Mouse (Mus musculus): Measurements from ENCODE around the gene Sdcbp2. TPM values are rescaled to one million over a fixed set of nuclear protein-coding genes. Genes with fewer than 3 reads are reported as not detected.
"Not testable (repeated sequence)": the region's sequence is repeated elsewhere in the genome, so short reads cannot be mapped to it uniquely, and the experiment has no call there.

Gene Sdcbp2
- polyA plus RNA-seq, 1 experiment = 1.1 TPM

- Histone ChIP-seq H3K36me3 (replicated peaks; ENCODE audit: low read length) (no peaks in the 10 kb centered on the region), H3K4me1 (peaks cover 23% of the 10 kb centered on the region), H3K27me3 (replicated peaks) (peaks cover 71% of the 10 kb centered on the region), H3K4me3 (replicated peaks) (peak overlapping the region; percentile 40), H3K9me3 (peaks cover 2% of the 10 kb centered on the region; the same call in 1 of the 2 replicates)
- TF ChIP-seq GATA1 (IDR thresholded peaks at IDR 0.05; ENCODE audit: borderline replicate concordance, low read length) = no peak
Observed at GRCm38 (mm10) chr2:151587306-151587705, 14.9 kb downstream of the Sdcbp2 start.

- Histone ChIP-seq H3K4me3 (replicated peaks) (no peak overlapping the region), H3K4me1 (0 out of 2 replicates have a peak, but pooled peaks cover 12% of the 10 kb centered on the region), H3K27me3 (replicated peaks) (peaks cover 77% of the 10 kb centered on the region), H3K9me3 (no peaks in the 10 kb centered on the region), H3K36me3 (replicated peaks; ENCODE audit: low read length) (no peaks in the 10 kb centered on the region)
- TF ChIP-seq GATA1 (IDR thresholded peaks at IDR 0.05; ENCODE audit: borderline replicate concordance, low read length) = no peak
- no peak for TF ChIP-seq FLI1 (IDR thresholded peaks at IDR 0.05; ENCODE audit: low read length)
Observed at GRCm38 (mm10) chr2:151598068-151598467, 25.6 kb downstream of the Sdcbp2 start.

GRCm38 (mm10) chr2:151602106-151602505 lies 29.7 kb downstream of the Sdcbp2 start:
- TF ChIP-seq FLI1 (IDR thresholded peaks at IDR 0.05; ENCODE audit: low read length) = no peak
- no peak for TF ChIP-seq GATA1 (IDR thresholded peaks at IDR 0.05; ENCODE audit: borderline replicate concordance, low read length)
- H3K27me3 ChIP-seq (replicated peaks) = peaks cover 64% of the 10 kb centered on the region
- H3K36me3 ChIP-seq (replicated peaks; ENCODE audit: low read length) = no peaks in the 10 kb centered on the region
- no peak overlapping the region for H3K4me3 ChIP-seq (replicated peaks)
- H3K9me3 ChIP-seq = no peaks in the 10 kb centered on the region
- H3K4me1 ChIP-seq = peaks cover 22% of the 10 kb centered on the region

GRCm38 (mm10) chr2:151603630-151604029 lies 31.2 kb downstream of the Sdcbp2 start:
- Histone ChIP-seq H3K9me3 (no peaks in the 10 kb centered on the region), H3K4me3 (replicated peaks) (no peak overlapping the region), H3K27me3 (replicated peaks) (peaks cover 65% of the 10 kb centered on the region), H3K36me3 (replicated peaks; ENCODE audit: low read length) (no peaks in the 10 kb centered on the region), H3K4me1 (peaks cover 23% of the 10 kb centered on the region)
- TF ChIP-seq FLI1 (IDR thresholded peaks at IDR 0.05; ENCODE audit: low read length) = no peak
- no peak for TF ChIP-seq GATA1 (IDR thresholded peaks at IDR 0.05; ENCODE audit: borderline replicate concordance, low read length)

- H3K4me3 ChIP-seq (replicated peaks) = peak overlapping the region; percentile 47
- TF ChIP-seq GATA1 (IDR thresholded peaks at IDR 0.05; ENCODE audit: borderline replicate concordance, low read length) = no peak
- no peak for TF ChIP-seq FLI1 (IDR thresholded peaks at IDR 0.05; ENCODE audit: low read length)
- no peaks in the 10 kb centered on the region for H3K9me3 ChIP-seq
Observed at GRCm38 (mm10) chr2:151605437-151605987, 33.1 kb downstream of the Sdcbp2 start.

GRCm38 (mm10) chr2:151608435-151608834 lies 36.0 kb downstream of the Sdcbp2 start:
- H3K27me3 ChIP-seq (replicated peaks) = peaks cover 47% of the 10 kb centered on the region

More at GRCm38 (mm10) chr2:151605437-151605987, 33.1 kb downstream of the Sdcbp2 start:
- H3K27me3 ChIP-seq (replicated peaks) = peaks cover 60% of the 10 kb centered on the region
- H3K36me3 ChIP-seq (replicated peaks; ENCODE audit: low read length) = no peaks in the 10 kb centered on the region
- peaks cover 16% of the 10 kb centered on the region for H3K4me1 ChIP-seq

GRCm38 (mm10) chr2:151609974-151610373 lies 37.6 kb downstream of the Sdcbp2 start:
- H3K4me1 ChIP-seq = peaks cover 16% of the 10 kb centered on the region
- TF ChIP-seq FLI1 (IDR thresholded peaks at IDR 0.05; ENCODE audit: low read length) = no peak
- TF ChIP-seq GATA1 (IDR thresholded peaks at IDR 0.05; ENCODE audit: borderline replicate concordance, low read length) = no peak
- peaks cover 43% of the 10 kb centered on the region for H3K27me3 ChIP-seq (replicated peaks)
- no peaks in the 10 kb centered on the region for H3K36me3 ChIP-seq (replicated peaks; ENCODE audit: low read length)
- peak overlapping the region; percentile 16 for H3K4me3 ChIP-seq (replicated peaks)
- no peaks in the 10 kb centered on the region for H3K9me3 ChIP-seq

More at GRCm38 (mm10) chr2:151608435-151608834, 36.0 kb downstream of the Sdcbp2 start:
- no peak for TF ChIP-seq GATA1 (IDR thresholded peaks at IDR 0.05; ENCODE audit: borderline replicate concordance, low read length)
- no peak for TF ChIP-seq FLI1 (IDR thresholded peaks at IDR 0.05; ENCODE audit: low read length)
- Histone ChIP-seq H3K9me3 (no peaks in the 10 kb centered on the region), H3K4me3 (replicated peaks) (no peak overlapping the region), H3K36me3 (replicated peaks; ENCODE audit: low read length) (no peaks in the 10 kb centered on the region), H3K4me1 (peaks cover 16% of the 10 kb centered on the region)

GRCm38 (mm10) chr2:151615779-151616178 lies 43.4 kb downstream of the Sdcbp2 start:
- not testable (repeated sequence) for H3K9me3 ChIP-seq; H3K4me1 ChIP-seq; H3K4me3 ChIP-seq (replicated peaks); H3K36me3 ChIP-seq (replicated peaks; ENCODE audit: low read length)
- peaks cover 47% of the 10 kb centered on the region for H3K27me3 ChIP-seq (replicated peaks)

- peaks cover 44% of the 10 kb centered on the region for H3K27me3 ChIP-seq (replicated peaks)
Observed at GRCm38 (mm10) chr2:151616551-151617329, 44.3 kb downstream of the Sdcbp2 start.

GRCm38 (mm10) chr2:151623776-151624175 lies 51.4 kb downstream of the Sdcbp2 start:
- Histone ChIP-seq H3K4me1 (no peaks in the 10 kb centered on the region), H3K27me3 (replicated peaks) (peaks cover 42% of the 10 kb centered on the region), H3K4me3 (replicated peaks) (no peak overlapping the region), H3K36me3 (replicated peaks; ENCODE audit: low read length) (no peaks in the 10 kb centered on the region), H3K9me3 (no peaks in the 10 kb centered on the region)
- TF ChIP-seq GATA1 (IDR thresholded peaks at IDR 0.05; ENCODE audit: borderline replicate concordance, low read length) = no peak
- TF ChIP-seq FLI1 (IDR thresholded peaks at IDR 0.05; ENCODE audit: low read length) = no peak

More at GRCm38 (mm10) chr2:151616551-151617329, 44.3 kb downstream of the Sdcbp2 start:
- no peak for TF ChIP-seq FLI1 (IDR thresholded peaks at IDR 0.05; ENCODE audit: low read length)
- Histone ChIP-seq H3K4me3 (replicated peaks) (peak overlapping the region; percentile 1), H3K4me1 (no peaks in the 10 kb centered on the region), H3K9me3 (no peaks in the 10 kb centered on the region), H3K36me3 (replicated peaks; ENCODE audit: low read length) (no peaks in the 10 kb centered on the region)
